Mouse (Mus musculus): ENCODE data around the gene Rab3il1. TPM values are rescaled to one million over a fixed set of nuclear protein-coding genes. Genes with fewer than 3 reads are reported as not detected.
"Not testable (repeated sequence)": the region's sequence is repeated elsewhere in the genome, so short reads cannot be mapped to it uniquely, and the experiment has no call there.

The Rab3il1 gene
- polyA plus RNA-seq, 1 experiment from 2014 or later = 35.7 TPM

GRCm38 (mm10) chr19:9960769-9961168 lies 40.7 kb upstream of the Rab3il1 start:
- no peak for DNase-seq (ENCODE audit: low spot score)
- no peaks in the 10 kb centered on the region for H3K27me3 ChIP-seq (ENCODE audit: control insufficient read depth, insufficient read depth, low read length)
- H3K27ac ChIP-seq (ENCODE audit: low read depth, low read length) = no peak overlapping the region
- WGBS = 82% methylated on average over 5 of the region's 5 CpGs
- no peak overlapping the region for H3K9ac ChIP-seq (ENCODE audit: low read depth, low read length)
- no peak overlapping the region for H3K4me3 ChIP-seq (ENCODE audit: low read depth, low read length)
- no peaks in the 10 kb centered on the region for H3K36me3 ChIP-seq (ENCODE audit: control insufficient read depth, insufficient read depth, low read length)
- no peak overlapping the region for H3K4me2 ChIP-seq (replicated peaks; ENCODE audit: low read depth, low read length)
- no peak for ATAC-seq (ENCODE audit: low FRiP score)
- H3K4me1 ChIP-seq (replicated peaks; ENCODE audit: control insufficient read depth, insufficient read depth, low read length) = no peaks in the 10 kb centered on the region
- H3K9me3 ChIP-seq (ENCODE audit: control insufficient read depth, low read length) = no peaks in the 10 kb centered on the region

DNA sequence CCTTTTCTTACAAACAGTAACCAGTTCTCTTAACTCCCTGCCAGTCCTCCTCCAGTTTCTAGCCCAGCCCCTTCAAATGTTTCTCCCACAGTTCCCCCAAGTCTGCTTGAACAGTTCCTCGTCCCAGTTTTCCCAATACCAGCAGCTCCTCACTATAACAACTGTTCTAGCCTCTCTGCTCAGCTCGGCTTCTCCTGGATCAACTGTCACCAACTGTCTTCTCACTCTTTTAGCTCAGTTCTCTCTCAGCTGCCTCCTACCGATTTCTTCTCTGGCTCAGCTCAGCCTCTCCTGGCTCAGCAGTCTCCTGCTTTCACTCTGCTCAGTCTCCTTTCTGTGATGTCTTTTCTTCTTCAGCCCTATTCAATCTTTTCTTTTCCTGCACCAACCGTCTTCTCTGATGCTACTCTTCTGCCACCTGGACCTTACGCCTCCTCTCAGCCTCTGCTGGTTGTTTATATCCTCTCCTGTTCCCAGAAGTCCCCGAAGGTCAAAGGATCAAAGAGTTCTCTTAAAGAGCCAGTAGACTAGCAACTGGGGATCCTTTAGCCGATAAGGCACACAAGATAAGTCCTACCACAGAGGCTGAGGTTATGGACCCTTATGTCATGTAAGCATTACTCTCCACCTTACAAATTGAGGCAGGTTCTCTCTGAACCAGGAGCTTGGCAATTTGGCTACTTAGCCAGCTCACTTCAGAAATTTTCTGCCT lies 37.1 kb upstream of the Rab3il1 start:
- Histone ChIP-seq H3K9me3 (ENCODE audit: control insufficient read depth, low read length) (no peaks in the 10 kb centered on the region), H3K4me2 (replicated peaks; ENCODE audit: low read depth, low read length) (no peak overlapping the region), H3K4me3 (ENCODE audit: low read depth, low read length) (no peak overlapping the region), H3K36me3 (ENCODE audit: control insufficient read depth, insufficient read depth, low read length) (no peaks in the 10 kb centered on the region), H3K9ac (ENCODE audit: low read depth, low read length) (no peak overlapping the region), H3K4me1 (replicated peaks; ENCODE audit: control insufficient read depth, insufficient read depth, low read length) (no peaks in the 10 kb centered on the region), H3K27ac (ENCODE audit: low read depth, low read length) (no peak overlapping the region), H3K27me3 (ENCODE audit: control insufficient read depth, insufficient read depth, low read length) (no peaks in the 10 kb centered on the region)
- no peak for ATAC-seq (ENCODE audit: low FRiP score)
- DNase-seq (ENCODE audit: low spot score) = no peak
- 29% methylated on average over 7 of the region's 7 CpGs for WGBS

- Histone ChIP-seq H3K4me2 (replicated peaks; ENCODE audit: low read depth, low read length) (no peak overlapping the region), H3K27me3 (ENCODE audit: control insufficient read depth, insufficient read depth, low read length) (no peaks in the 10 kb centered on the region), H3K36me3 (ENCODE audit: control insufficient read depth, insufficient read depth, low read length) (no peaks in the 10 kb centered on the region), H3K27ac (ENCODE audit: low read depth, low read length) (no peak overlapping the region), H3K4me1 (replicated peaks; ENCODE audit: control insufficient read depth, insufficient read depth, low read length) (no peaks in the 10 kb centered on the region), H3K4me3 (ENCODE audit: low read depth, low read length) (no peak overlapping the region), H3K9me3 (ENCODE audit: control insufficient read depth, low read length) (no peaks in the 10 kb centered on the region), H3K9ac (ENCODE audit: low read depth, low read length) (no peak overlapping the region)
- no peak for DNase-seq (ENCODE audit: low spot score)
- WGBS = 78% methylated on average over 2 of the region's 2 CpGs
- no peak for ATAC-seq (ENCODE audit: low FRiP score)
Observed at GRCm38 (mm10) chr19:9966096-9966867, 35.2 kb upstream of the Rab3il1 start.

DNA sequence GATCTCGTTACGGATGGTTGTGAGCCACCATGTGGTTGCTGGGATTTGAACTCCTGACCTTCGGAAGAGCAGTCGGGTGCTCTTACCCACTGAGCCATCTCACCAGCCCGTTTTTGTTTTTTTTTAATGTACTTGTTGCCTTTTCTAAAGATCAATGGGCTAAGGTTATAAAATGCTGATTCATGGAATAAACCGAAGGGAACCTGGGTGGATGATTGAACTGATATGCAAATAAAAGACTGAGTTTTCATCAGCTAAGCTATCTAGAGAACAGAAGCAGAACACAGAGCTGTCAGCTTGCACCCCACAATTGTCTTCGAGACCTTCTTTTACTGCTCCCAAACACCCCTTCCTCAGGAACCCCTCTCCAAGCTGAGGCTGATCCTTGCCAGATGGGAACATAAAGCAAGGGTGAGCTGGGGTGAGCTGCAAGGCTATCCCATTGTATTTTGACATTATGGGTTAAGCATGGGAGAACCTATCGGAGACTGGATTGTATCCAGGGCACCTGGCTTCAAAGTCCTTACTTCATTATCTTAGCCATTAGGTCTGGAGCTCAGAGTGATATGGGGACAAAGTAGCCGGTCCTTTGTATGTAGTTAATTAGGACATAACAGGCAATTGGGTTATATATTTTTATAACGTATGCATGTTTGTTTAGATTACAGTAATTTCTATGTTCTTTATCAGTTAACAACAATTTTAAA lies 33.2 kb upstream of the Rab3il1 start:
- H3K4me1 ChIP-seq (replicated peaks; ENCODE audit: control insufficient read depth, insufficient read depth, low read length) = no peaks in the 10 kb centered on the region
- no peaks in the 10 kb centered on the region for H3K36me3 ChIP-seq (ENCODE audit: control insufficient read depth, insufficient read depth, low read length)
- H3K4me2 ChIP-seq (replicated peaks; ENCODE audit: low read depth, low read length) = no peak overlapping the region
- no peak overlapping the region for H3K4me3 ChIP-seq (ENCODE audit: low read depth, low read length)
- DNase-seq (ENCODE audit: low spot score) (no peak), ATAC-seq (ENCODE audit: low FRiP score) (no peak)
- H3K9me3 ChIP-seq (ENCODE audit: control insufficient read depth, low read length) = no peaks in the 10 kb centered on the region
- H3K9ac ChIP-seq (ENCODE audit: low read depth, low read length) = no peak overlapping the region
- H3K27me3 ChIP-seq (ENCODE audit: control insufficient read depth, insufficient read depth, low read length) = no peaks in the 10 kb centered on the region
- no peak overlapping the region for H3K27ac ChIP-seq (ENCODE audit: low read depth, low read length)
- 83% methylated on average over 8 of the region's 10 CpGs for WGBS

DNA sequence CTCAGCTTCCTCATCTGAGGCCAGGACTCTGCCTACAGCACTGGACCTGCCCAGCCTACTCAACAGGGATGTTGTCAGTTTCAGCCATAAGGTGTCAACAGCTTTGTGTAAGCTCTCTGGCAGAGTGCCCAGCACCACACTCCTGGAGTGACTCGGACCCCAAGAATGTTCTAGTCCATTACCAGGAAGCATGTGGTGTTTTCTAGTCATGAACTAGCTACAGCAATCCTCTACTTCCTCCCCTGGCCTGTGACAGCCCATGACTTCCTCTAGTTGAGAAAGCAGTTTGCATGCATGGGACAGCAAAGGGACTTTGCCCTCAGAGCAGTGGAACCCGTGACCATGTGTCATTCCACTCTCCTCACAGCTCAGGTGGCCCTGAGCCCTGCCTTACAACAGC lies 26.6 kb upstream of the Rab3il1 start:
- H3K4me3 ChIP-seq (ENCODE audit: low read depth, low read length); H3K27ac ChIP-seq (ENCODE audit: low read depth, low read length); ATAC-seq (ENCODE audit: low FRiP score); H3K9me3 ChIP-seq (ENCODE audit: control insufficient read depth, low read length); H3K27me3 ChIP-seq (ENCODE audit: control insufficient read depth, insufficient read depth, low read length); H3K4me1 ChIP-seq (replicated peaks; ENCODE audit: control insufficient read depth, insufficient read depth, low read length); H3K36me3 ChIP-seq (ENCODE audit: control insufficient read depth, insufficient read depth, low read length); H3K4me2 ChIP-seq (replicated peaks; ENCODE audit: low read depth, low read length); DNase-seq (ENCODE audit: low spot score); H3K9ac ChIP-seq (ENCODE audit: low read depth, low read length): not testable (repeated sequence)
- WGBS = 86% methylated on average over 2 of the region's 2 CpGs

DNA sequence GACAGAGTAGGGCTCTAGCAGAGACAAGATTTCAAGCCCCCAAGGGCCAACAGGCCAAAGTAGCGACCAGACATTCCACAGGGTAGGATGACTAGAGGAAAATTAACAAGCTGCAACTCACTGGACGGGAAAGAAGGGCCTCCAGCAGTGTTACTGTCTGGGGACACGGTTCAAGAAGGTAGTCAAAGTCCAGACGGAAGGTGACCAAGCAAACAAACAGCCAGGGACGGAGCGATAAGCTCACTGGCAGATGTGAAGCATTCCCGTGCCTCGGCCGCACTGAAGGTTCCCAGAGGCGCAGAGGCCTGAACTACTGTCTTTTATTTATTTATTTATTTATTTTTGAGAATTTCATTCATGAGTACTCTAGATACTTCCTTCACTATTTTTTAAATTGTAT lies 24.4 kb upstream of the Rab3il1 start:
- 78% methylated on average over 10 of the region's 10 CpGs for WGBS
- no peak overlapping the region for H3K9ac ChIP-seq (ENCODE audit: low read depth, low read length)
- no peaks in the 10 kb centered on the region for H3K27me3 ChIP-seq (ENCODE audit: control insufficient read depth, insufficient read depth, low read length)
- H3K4me2 ChIP-seq (replicated peaks; ENCODE audit: low read depth, low read length) = no peak overlapping the region
- ATAC-seq (ENCODE audit: low FRiP score) (no peak), DNase-seq (ENCODE audit: low spot score) (no peak)
- no peaks in the 10 kb centered on the region for H3K36me3 ChIP-seq (ENCODE audit: control insufficient read depth, insufficient read depth, low read length)
- H3K4me3 ChIP-seq (ENCODE audit: low read depth, low read length) = no peak overlapping the region
- no peaks in the 10 kb centered on the region for H3K4me1 ChIP-seq (replicated peaks; ENCODE audit: control insufficient read depth, insufficient read depth, low read length)
- H3K27ac ChIP-seq (ENCODE audit: low read depth, low read length) = no peak overlapping the region
- no peaks in the 10 kb centered on the region for H3K9me3 ChIP-seq (ENCODE audit: control insufficient read depth, low read length)

DNA sequence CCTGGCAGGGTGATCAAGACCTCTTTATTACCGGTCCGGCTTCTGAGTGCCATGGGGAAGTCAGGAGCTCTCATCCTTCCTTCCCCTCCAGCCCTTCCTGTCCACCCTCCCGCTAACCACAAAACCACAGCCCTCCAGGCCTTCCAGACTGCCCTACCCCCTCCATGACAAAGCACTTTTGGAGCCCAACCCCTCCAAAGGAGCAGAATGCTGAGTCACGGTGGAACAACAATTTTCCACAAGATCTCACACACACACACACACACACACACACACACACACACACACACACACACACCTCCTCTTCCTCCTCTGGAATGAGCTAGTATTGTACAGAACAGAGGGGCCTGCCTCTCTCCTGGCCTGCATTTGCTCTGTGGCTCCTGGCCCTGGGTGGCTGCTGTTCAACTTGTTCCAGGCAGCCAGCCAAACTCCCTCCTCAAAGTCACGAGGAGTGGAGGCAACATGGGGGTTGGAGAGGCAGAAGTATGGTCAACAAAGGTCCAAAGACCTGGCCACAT lies 23.0 kb upstream of the Rab3il1 start:
- WGBS = 54% methylated on average over 5 of the region's 5 CpGs
- Histone ChIP-seq H3K27me3 (ENCODE audit: control insufficient read depth, insufficient read depth, low read length) (no peaks in the 10 kb centered on the region), H3K4me2 (replicated peaks; ENCODE audit: low read depth, low read length) (no peak overlapping the region), H3K9ac (ENCODE audit: low read depth, low read length) (no peak overlapping the region), H3K36me3 (ENCODE audit: control insufficient read depth, insufficient read depth, low read length) (no peaks in the 10 kb centered on the region), H3K9me3 (ENCODE audit: control insufficient read depth, low read length) (no peaks in the 10 kb centered on the region), H3K27ac (ENCODE audit: low read depth, low read length) (no peak overlapping the region), H3K4me1 (replicated peaks; ENCODE audit: control insufficient read depth, insufficient read depth, low read length) (no peaks in the 10 kb centered on the region), H3K4me3 (ENCODE audit: low read depth, low read length) (no peak overlapping the region)
- DNase-seq (ENCODE audit: low spot score) = no peak
- ATAC-seq (ENCODE audit: low FRiP score) = no peak

GRCm38 (mm10) chr19:9979156-9979555 lies 22.3 kb upstream of the Rab3il1 start:
- H3K9ac ChIP-seq (ENCODE audit: low read depth, low read length) = no peak overlapping the region
- ATAC-seq (ENCODE audit: low FRiP score) (no peak), DNase-seq (ENCODE audit: low spot score) (no peak)
- no peaks in the 10 kb centered on the region for H3K9me3 ChIP-seq (ENCODE audit: control insufficient read depth, low read length)
- H3K4me3 ChIP-seq (ENCODE audit: low read depth, low read length) = no peak overlapping the region
- 0 out of 2 replicates have a peak, but pooled peaks cover 2% of the 10 kb centered on the region for H3K4me1 ChIP-seq (replicated peaks; ENCODE audit: control insufficient read depth, insufficient read depth, low read length)
- H3K36me3 ChIP-seq (ENCODE audit: control insufficient read depth, insufficient read depth, low read length) = no peaks in the 10 kb centered on the region
- no peak overlapping the region for H3K4me2 ChIP-seq (replicated peaks; ENCODE audit: low read depth, low read length)
- H3K27ac ChIP-seq (ENCODE audit: low read depth, low read length) = no peak overlapping the region
- WGBS = 88% methylated on average over 2 of the region's 2 CpGs
- H3K27me3 ChIP-seq (ENCODE audit: control insufficient read depth, insufficient read depth, low read length) = no peaks in the 10 kb centered on the region

Data from hindbrain, embryonic 11.5 days (tissue).